Mouse (Mus musculus): ENCODE measurements around the gene Plb1.

The Plb1 gene

DNA sequence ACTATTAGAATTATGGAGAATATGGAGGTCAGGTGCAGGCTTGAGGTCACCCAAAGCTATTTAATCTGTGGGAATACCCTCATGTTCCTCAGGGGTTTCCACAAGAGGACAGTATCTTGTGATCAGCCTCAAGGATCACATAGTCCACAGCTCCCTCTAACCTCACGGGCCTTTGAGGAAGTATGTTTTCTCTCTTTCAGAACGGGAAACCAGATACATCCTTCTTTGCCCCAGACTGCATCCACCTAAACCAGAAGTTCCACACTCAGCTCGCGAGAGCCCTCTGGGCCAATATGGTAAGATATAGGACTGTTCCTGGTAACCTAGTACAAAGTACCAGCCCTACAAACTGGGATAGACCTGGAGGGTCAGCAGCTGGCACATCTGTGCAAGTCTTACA, 100.1 kb downstream of the Plb1 start:
- no peak for DNase-seq (ENCODE audit: low spot score in 2 of 2)

DNA sequence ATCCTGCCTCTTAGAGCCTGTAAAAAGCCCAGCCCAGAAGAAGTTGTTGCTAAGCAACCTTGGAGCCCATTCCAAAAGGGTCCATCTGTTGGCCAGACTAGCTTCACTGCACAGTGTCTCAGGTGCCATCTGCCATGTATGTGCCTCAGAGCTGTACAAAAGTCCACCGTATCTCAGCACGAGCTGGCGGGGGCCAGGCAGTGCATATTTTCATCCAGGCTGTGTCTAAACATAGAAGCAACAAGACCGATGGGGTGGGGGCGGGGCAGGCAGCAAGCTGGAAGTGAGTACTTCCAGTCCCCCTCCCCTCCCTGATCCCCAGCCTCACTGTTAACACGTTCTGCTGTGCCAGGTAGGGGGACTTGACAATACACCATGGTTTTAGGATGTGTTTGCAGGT, 102.7 kb downstream of the Plb1 start:
- peak; percentile 23 to 32 for DNase-seq (ENCODE audit: low spot score in 2 of 2)

DNA sequence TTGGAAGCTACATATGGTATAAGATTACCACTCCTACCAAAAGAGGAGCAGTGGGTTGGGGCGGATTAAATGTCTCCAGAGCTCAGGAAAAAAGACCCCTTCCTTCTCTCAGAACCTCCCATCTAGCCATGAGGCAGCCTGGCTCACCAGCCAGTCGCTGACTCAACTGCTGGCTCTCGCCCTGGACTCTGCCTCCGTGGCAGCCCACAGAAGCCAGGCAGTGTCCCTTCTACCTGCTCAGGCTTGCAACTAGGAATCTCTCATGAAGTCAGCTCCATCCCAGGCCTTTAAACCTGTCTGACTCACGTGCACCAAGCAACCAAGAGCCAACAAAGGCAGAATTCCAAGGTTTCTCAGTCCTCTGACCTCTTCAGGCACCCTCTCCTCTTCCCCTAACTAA, 103.6 kb downstream of the Plb1 start:
- no peak for DNase-seq (ENCODE audit: low spot score in 2 of 2)

DNA sequence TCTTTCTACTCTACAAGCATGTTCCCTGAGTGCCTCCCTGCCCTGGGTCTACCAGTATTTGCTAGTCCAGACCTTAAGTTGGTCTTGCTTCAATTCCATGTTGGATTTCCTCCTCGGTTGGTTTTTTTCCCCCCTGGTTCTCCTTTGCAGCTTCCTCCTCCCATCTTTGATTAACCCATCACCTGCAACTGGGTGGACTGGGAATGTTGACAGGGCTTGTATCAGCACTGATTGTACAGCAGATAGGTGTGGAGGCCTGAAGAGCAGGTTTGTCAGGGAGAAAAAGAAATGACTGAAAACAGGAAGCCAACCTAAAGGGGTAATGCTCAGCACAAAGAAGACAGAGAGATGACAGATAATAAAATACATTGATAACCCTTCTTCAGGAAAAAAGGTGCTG, 104.8 kb downstream of the Plb1 start:
- DNase-seq (ENCODE audit: low spot score in 2 of 2): no peak

DNA sequence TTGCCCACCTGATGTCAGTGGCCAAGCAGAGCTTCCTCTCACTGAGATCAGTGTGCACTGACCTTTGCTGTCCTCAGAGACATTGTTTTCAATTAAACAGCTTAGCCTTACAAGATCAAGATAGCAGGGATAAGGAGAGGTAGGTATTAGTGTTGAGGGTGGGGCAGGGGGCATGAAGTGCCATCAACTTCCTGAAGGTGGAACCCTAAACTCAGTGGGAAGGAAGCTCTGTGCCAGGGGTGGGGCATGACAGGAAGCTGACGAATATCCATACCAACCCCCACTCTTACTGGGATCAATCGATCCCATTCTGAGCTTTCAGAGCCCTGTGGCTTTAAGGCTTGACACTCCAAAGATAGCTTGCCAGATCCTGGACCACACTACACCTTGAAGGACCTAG, 105.8 kb downstream of the Plb1 start:
- no peak for DNase-seq (ENCODE audit: low spot score in 2 of 2)

DNA sequence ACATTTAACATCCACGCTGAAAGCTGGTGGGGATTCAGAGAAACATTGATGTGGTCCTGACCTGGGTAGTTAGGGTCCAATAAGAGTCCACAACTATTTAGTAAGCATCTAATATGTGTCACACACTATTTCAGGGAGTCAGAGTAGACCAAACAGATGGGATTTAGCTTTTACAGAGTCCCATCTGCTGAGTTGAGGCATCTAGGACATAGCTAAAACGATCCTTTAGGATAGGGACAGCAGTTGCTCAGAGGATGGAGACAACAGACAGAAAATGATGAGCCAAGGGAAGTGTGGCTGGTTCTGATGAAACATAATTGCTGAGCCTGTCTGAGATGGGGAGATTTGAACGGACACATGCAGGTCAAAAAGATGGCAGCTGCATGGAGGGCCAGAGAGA, 106.3 kb downstream of the Plb1 start:
- no peak for DNase-seq (ENCODE audit: low spot score in 2 of 2)

DNA sequence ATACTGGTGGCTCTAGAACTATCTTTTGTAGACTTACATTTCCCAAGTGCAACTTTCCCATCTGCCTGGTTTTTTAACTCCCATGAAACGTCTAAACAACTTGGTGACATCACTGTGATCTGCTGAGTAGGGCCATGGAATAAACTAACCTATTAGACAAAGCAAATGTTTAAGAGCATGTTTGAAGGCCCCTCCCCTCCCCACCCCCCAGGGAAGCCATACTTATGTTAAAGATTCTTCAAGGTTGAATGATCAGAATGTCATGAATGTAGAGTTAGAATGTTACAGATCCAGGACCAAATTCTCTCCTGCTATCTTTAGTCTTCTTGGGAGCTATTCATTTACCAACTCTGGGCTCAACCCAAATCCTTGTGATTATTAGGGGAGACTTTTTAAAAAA, 107.7 kb downstream of the Plb1 start:
- DNase-seq (ENCODE audit: low spot score in 2 of 2): no peak

DNA sequence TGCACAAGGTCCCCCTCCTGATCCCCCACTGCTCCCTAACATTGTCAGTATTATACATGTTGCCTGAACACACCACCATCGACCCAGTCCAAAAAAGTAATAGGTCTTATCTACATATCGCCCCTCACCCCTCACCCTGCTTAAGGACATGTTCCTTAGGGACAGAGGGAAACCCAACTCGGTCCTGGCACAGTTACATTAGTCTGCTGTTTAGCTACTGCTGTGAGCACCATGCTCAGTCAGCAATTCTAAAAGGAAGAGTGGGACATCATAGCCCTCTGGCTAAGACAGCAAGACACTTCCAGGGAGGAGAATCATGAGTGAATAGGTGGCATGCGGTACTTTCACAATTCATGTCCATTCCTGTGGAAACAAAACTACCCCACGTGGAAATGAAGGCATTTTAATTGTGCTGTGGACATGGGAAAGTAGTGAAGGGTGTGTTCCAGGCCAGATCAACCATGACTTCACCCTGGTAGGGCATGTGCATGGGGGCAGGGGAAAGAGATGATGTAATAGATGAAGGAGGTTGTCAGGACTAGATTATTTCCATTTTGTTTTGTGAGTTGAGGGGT, 110.3 kb downstream of the Plb1 start:
- no peak for DNase-seq (ENCODE audit: low spot score in 2 of 2)

DNA sequence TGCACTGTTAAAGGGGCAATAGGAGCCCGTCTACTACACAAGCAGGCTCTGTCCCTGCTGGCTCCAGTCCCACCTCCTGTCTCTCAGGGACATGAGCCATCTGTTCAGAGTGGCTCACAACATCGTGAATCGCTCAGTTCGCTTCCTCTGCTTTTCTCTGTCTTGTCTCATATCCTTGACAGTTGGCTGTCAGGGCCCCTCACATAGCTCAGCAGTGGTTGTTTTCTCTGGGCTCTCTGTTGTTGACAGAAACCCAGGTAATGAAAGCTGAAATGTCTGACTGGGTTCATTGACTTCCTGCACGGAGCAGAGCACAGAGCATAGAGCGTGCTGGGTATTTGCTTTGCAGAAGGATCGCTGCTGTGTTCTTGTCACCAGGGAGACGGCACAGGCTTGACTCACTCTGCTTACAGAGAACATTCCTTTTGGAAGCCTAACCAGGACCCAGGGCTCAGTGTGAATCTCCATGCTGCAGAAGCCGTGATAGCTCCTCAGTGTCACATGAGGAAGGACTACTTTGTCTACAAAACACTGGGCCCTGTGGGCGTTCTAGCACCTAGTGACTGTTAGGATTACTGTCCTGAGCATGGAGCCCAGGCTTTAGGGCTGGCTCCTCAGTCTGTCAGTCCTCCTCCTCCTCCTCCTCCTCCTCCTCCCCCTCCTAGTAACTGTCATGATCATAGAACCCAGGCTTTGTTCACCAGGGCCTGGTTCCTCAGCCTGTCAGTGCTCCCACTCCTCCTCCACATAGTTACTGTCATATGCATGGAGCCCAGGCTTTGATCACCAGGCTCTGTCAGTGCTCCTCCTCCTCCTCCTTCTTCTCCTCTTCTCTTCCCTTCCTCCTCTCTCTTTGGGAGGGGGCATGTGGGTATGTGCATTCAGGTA, 113.8 kb downstream of the Plb1 start:
- peak; percentile 38 to 54 for DNase-seq (ENCODE audit: low spot score in 2 of 2)

DNA sequence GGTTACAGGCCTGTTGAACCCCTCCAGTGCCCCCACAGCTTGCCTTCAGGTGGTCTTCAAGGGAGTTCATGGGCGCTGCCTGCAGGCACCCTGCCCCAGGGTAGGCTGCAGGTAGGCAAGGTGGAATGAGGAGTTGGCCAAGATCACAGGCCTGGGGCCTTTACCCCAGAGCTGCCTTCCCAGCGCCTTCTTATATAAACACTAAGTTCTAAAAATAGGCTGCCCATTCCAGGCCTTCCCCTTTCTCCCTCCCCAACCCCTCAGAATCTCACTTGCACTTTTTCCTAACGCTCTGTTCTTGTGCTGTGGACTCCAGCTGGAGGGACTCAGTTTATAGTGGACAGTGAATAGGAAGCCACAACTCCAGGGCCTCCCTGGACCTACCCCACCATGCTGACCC, 117.2 kb downstream of the Plb1 start:
- no peak for DNase-seq (ENCODE audit: low spot score in 2 of 2)

DNA sequence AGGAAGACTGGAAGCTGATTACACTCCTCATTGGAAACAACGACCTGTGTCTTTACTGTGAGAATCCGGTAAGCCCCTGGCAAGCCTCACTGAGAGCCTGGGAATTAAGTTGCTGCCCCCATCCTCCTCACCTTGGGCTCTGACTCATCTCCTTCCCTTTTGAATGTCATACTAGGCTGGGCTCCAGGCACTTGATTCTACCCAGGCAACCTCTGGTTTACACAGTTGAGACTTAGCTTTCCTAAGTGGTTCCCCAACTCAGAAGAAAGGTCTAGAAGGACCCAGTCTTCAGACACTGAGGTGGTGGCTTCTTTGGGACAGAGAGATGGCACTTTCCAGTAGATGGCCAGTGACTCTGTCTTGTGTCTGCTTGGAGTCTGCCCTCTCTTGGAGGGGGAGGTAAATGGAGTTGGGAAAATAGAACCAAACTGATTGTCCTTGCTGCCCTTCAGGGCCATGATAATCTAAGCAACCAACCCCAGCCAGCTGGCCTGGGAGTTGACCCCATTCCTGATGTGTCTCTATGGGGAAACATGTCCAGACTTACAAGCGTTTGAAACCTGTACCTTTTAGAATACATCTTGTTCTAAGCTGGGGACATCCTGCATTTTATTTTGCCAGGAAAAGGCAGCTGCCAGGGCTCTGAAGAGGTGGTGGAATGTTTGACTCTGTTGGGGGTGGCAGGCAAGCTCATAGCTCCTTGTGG, 118.2 kb downstream of the Plb1 start:
- DNase-seq (ENCODE audit: low spot score in 2 of 2): no peak

DNA sequence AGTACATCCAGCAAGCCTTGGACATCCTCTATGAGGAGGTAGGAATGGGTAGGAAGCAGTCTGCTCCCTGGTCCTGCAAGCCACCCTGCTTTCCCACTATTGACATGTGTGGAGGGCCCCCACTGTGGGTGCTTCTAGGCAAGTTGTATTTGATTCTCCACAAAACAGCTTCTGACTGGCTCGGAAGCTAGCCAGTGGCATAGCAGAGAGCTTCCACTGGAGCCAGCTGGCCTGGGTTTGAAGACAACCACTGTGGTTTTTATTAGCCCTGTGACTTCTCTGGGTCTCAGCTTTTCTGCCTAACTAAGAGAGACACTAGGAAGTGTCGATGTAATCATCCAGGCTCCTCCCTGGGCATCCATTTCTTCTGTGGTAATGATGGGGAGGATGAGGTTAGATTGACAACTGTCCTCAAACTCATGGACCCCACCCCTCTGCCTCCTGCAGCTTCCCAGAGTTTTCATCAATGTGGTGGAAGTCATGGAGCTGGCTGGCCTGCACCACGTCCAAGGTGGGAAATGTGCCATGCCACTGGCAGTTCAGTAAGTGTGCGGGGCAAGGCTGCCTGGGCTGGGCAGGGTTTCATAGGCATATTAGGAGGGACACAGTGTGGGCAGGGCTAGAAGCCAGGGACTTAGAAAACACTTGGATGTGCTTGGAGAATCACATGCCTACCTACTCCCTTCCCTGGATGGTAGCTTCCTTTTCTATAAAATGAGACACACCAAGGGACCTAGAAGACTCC, 119.4 kb downstream of the Plb1 start:
- no peak for DNase-seq (ENCODE audit: low spot score in 2 of 2)

DNA sequence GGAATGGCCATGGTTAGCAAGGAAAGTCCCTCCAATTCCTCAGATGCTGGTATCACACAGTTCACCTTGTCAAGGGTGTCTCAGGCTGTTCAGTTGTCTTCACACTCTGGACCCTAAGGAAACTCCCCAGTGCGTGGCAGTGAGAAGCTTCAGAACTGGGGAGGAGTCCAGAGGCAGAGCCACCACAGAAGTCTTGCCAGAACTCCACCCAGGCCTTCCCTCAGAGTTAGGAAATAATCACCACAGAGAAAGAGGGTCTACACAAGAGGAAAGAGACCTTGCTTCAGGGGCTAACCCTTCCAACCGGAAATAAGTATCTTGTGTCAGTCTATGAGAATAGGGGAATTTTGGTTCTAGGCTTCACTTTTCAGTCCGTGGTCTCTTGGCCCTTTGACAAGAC, 120.3 kb downstream of the Plb1 start:
- no peak for DNase-seq (ENCODE audit: low spot score in 2 of 2)

DNA sequence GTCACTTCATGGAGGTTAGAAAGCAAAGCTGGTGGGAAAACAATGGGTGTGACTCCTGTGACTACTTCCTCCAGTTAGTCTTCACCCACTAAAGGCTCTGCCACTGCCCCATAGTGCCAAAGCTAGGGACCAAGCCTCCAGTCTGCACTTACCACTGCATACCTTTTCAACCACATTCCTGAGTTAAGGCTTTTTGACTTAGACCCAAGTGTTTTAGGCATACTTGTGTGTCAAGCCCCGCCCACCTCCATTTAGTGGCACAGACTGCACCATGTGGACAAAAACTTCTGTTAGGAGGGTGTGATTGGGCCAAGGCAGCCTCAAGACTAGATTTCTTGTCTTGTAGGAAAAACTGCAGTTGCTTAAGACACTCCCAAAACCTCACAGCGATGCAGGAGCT, 120.8 kb downstream of the Plb1 start:
- no peak for DNase-seq (ENCODE audit: low spot score in 2 of 2)

DNA sequence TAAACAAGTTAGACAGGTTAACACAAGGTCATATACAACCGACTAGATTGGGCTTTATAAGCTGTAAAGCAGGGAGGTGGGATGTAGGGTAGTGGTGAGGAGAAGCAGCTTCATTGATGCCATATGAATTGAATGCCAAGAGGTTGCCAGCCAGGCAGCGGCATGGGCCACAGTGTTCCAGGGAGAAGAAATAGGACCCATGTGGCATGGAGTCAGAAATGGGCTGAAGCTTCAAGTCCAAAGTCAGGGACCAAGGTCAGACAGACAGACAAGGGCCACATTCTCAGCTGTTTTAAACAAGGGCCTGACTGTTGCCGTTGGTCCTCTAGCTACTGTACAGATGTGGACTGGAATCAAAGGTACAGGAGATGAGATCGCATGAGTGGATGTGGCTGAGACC, 128.0 kb downstream of the Plb1 start:
- no peak for DNase-seq (ENCODE audit: low spot score in 2 of 2)

DNA sequence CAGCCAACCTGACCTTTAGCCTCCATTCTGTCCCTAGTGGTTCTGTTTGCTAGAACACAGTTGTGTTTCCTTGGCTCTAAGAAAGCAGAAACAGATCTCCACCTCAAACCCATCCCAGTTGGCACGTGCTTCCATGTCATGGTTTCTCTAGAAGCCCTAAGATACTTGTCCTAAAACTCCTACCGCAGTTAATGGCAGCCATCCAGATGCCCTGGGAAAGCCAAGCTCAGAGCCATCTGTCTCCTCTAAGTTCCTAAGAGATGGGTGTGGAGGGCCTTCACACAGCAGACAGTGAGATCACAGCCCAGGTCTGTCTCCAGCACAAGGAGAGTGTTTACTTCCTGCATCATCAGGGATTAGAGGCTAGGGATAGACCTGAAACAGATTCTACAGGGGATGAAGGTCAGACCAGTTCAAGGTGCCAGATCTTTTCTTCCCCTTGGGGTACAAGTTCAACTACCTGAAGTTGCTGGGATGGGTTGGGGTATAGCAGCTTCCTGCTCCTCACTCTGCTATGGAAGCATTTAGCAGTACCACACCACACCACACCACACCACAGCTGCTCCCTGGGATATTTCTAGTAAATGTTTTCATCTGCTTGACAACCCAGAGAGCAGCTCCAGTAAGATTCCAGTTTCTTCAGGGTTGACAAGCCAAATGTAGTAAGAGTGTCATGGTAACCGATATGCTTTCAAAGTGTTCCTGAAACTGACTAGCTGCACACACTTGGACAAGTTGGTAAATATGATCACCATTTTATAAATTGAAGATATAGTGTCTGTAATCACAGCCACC, 129.1 kb downstream of the Plb1 start:
- DNase-seq (ENCODE audit: low spot score in 2 of 2): no peak

DNA sequence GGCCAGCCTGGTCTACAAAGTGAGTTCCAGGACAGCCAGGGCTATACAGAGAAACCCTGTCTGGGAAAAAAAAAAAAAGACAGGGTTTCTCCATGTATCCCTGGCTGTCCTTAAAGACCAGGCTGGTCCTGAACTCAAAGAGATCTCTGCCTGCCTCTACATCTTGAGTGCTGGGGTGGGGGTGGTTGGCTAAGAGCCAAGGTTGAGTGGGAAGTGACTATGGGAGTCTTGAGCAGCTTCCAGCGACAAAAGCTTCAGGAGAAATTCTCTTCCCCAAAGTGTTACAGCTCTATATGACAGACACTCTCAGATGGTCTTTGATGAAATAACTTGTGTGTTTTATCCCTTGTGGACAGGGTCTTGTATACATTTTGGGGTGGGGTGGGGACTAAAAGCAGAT, 136.9 kb downstream of the Plb1 start:
- peak in 1 of 2 experiments; percentile 28 for DNase-seq (ENCODE audit: low spot score in 2 of 2)

DNA sequence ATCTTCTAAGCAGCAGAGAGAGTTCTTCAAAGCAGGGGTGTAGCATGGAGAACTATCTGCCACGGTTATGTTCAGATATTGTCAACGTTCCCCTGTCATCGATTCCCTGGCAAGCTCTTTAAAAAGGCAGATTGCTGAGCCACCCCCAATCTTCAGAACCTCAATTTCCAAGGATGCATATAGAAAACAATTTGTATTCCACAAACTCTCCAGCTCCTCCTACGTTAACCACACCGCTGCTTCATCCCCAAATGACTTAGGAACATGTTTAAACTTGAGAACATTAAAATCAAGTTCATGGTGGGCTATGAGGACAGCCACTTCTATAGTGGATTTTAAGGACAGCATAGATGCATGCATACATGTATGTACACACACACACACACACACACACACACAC, 138.7 kb downstream of the Plb1 start:
- no peak for DNase-seq (ENCODE audit: low spot score in 2 of 2)

DNA sequence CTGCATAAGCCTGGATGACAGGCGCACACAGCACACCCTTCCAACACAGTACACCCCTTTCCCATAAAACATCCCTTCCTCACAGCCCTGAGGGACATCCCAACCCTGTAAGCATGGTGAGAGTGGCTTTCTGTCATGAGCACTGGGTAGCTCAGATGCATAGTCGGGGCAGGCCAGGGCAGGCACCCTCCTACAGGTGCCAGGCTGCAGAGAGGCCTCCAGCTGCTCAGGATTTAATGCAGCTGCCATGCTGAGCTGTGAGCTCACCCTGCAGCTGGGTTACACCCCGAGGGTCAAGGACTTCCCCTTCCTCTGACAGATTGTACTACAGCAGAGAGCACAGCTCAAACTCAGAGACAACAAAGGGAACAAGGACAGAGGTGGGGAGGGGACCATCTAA, 146.0 kb downstream of the Plb1 start:
- DNase-seq (ENCODE audit: low spot score in 2 of 2): no peak

DNA sequence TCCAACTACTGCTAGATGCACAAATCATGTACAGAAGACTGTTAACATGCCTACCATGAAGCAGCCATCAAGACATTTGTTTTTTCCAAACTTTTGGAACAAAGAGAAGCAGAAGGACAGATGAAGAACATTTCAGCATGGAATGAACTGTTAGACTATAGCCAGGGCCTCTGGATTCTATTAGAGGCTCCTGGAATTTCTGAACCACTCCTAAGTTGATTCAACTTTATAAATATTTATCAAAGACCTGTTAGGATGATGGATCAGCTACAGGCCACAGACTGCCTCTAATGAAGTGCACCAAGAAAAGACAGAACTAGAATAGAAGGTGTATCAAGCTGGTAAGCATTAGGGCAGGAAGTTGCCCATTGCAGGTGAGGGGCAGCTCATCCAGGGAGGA, 156.1 kb downstream of the Plb1 start:
- DNase-seq (ENCODE audit: low spot score in 2 of 2): no peak

DNA sequence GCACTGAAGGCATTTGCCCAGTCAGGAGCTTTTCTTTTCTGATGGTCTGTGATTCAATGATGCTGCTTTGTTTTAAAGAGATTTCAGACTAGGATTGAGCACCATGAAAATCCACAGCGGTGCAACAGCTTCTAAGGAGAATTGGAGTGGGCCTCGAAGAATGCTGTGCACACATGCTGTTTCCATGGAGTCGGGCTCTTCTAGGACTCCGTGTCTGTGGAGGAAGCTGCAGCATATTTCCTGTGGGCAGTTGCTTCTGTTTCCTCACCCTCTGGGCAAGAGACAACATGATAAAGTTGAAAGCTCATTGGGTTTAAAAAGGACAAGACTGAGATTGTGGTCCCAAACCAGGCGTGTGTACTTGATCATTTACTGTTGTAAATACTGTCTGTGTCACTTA, 157.8 kb downstream of the Plb1 start:
- no peak for DNase-seq (ENCODE audit: low spot score in 2 of 2)

DNA sequence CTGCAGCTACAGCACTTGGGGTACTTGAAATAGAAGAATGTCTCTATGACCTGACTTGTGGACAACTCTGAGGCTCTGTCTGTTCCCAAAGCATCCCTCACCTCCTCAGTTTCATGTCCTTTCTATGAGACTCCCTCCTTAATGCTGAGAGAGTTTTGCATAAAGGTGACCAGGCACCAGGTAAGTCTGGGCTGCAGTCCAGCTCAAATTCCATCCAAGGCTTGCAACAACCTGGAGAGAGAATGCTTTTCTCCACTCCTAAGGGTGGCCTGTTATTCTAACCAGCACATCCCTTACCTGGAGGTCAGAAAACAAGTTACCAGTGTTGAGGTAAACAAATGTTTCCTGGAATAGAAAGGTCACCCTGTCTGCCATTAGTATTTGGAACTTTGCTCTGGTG, 159.8 kb downstream of the Plb1 start:
- no peak for DNase-seq (ENCODE audit: low spot score in 2 of 2)

Data from frontal cortex, postnatal 25 days (tissue).